Mouse (Mus musculus) neural tube, embryonic 15.5 days (tissue): Measurements from ENCODE around the gene Mapk8. TPM values are rescaled to one million over a fixed set of nuclear protein-coding genes. Genes with fewer than 3 reads are reported as not detected.
"Not testable (repeated sequence)": the region's sequence is repeated elsewhere in the genome, so short reads cannot be mapped to it uniquely, and the experiment has no call there.

Experiments used
- ATAC-seq: fragments of 200-750 bp; cut with Nextera tagmentation; 2 replicates; pipeline ENCODE4 v1.8.0; 2017; ENCODE audit warnings: mild to moderate bottlenecking, moderate TSS enrichment, moderate library complexity; ENCODE audit not compliant: low FRiP score
- H3K27ac ChIP-seq: fragments of 300-500 bp; sonication (generic); replicated peaks from 2 replicates; pipeline ENCODE4 v1.5.1; 2015; ENCODE audit warnings: mild to moderate bottlenecking, inconsistent platforms
- H3K27me3 ChIP-seq: fragments of 300-500 bp; sonication (generic); replicated peaks from 2 replicates; pipeline ENCODE4 v1.6.1; 2015; ENCODE audit warnings: inconsistent platforms
- H3K36me3 ChIP-seq: fragments of 300-500 bp; sonication (generic); 2 replicates; pipeline ENCODE4 v1.6.1; 2015; ENCODE audit warnings: inconsistent platforms
- H3K4me1 ChIP-seq: fragments of 300-500 bp; sonication (generic); 2 replicates; pipeline ENCODE4 v1.6.1; 2015; ENCODE audit warnings: inconsistent platforms
- H3K4me2 ChIP-seq: fragments of 300-500 bp; sonication (generic); 2 replicates; pipeline ENCODE4 v1.6.1; 2015; ENCODE audit warnings: inconsistent platforms, mild to moderate bottlenecking, moderate library complexity
- H3K4me3 ChIP-seq: fragments of 300-500 bp; sonication (generic); replicated peaks from 2 replicates; pipeline ENCODE4 v1.5.1; 2015; ENCODE audit warnings: mild to moderate bottlenecking, inconsistent platforms
- H3K9ac ChIP-seq: fragments of 300-500 bp; sonication (generic); replicated peaks from 2 replicates; pipeline ENCODE4 v1.6.1; 2015; ENCODE audit warnings: mild to moderate bottlenecking, inconsistent platforms
- H3K9me3 ChIP-seq: fragments of 300-500 bp; sonication (generic); replicated peaks from 2 replicates; pipeline ENCODE4 v1.6.1; 2016; ENCODE audit warnings: inconsistent platforms
- WGBS: fragments of 180-500 bp; shearing (Covaris S2); methylation state at CpG from one replicate; pipeline ENCODE4 v1.1.7; 2015; ENCODE audit warnings: mixed read lengths; 5-methylcytosine and 5-hydroxymethylcytosine counted together
- polyA plus RNA-seq: library from polyadenylated mRNA; unstranded; fragments of >200 nt; fragmentation: Nextera tagmentation; extraction: Ambion mirVana; gene quantifications from 2 replicates; pipeline ENCODE4 v1.2.1, GENCODE M21; 2015

Mapk8 gene
- polyA plus RNA-seq, 1 experiment from 2014 or later = 32.8 TPM

DNA sequence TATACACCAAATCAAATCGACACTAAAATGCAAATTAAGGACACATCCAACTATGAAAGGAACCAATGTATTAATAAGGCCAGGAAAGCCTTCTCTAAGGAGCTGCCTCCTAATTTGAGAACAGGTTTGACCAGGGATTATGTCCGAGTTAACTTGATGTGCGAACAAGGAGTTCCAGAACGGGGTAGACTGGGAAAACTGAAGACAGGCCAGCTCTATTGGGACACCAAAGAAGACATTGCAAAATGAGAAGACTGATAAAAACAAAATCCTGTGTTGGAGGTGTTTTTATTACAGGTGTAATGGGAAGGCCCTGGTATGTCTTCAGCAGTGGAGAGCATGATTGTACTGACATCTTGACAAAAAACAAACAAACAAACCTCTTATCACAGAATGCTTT, 1.3 kb upstream of the Mapk8 start:
- no peak overlapping the region for H3K9ac ChIP-seq
- WGBS = 93% methylated on average over 4 of the region's 4 CpGs

DNA sequence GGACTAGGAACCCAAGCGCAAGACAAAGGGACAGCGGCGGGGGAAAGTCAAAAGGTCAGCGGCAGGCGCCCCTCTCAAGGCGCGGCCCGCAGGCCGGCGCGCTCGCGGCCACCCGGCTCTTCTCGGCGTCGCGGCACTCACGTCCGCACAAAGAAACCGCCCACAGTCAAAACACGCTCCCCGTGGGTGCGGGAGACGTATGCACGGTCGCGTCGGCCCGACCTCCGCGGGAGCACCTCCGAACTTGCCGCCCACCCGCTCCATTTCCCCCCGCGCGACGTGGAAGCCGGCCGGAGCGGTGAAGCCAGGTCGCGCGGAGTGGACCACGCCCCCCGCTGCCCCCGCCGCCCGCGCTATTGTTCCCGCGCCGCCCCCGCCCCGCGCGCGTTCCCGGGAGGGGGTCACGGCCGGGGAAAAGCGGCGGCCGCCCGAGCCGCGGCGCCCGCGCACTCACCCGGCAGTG, 366 bp downstream of the Mapk8 start:
- 0 out of 2 replicates have a peak, but pooled peaks cover 14% of the 10 kb centered on the region for H3K27me3 ChIP-seq
- peak overlapping the region; percentile 89 for H3K9ac ChIP-seq
- peak overlapping the region; percentile 93 for H3K27ac ChIP-seq
- H3K4me2 ChIP-seq = peak overlapping the region; percentile 61
- ATAC-seq = peak; percentile 72
- H3K36me3 ChIP-seq = no peaks in the 10 kb centered on the region
- under 1% methylated on average over 55 of the region's 72 CpGs for WGBS
- no peaks in the 10 kb centered on the region for H3K9me3 ChIP-seq
- peak overlapping the region; percentile 88 for H3K4me3 ChIP-seq
- peaks cover 22% of the 10 kb centered on the region for H3K4me1 ChIP-seq

More for the DNA sequence above, 1.3 kb upstream of the Mapk8 start:
- H3K4me3 ChIP-seq = no peak overlapping the region
- no peak overlapping the region for H3K4me2 ChIP-seq
- H3K9me3 ChIP-seq = no peaks in the 10 kb centered on the region
- H3K27me3 ChIP-seq = 0 out of 2 replicates have a peak, but pooled peaks cover 14% of the 10 kb centered on the region
- ATAC-seq = no peak
- no peaks in the 10 kb centered on the region for H3K36me3 ChIP-seq
- H3K27ac ChIP-seq = no peak overlapping the region
- H3K4me1 ChIP-seq = peaks cover 21% of the 10 kb centered on the region

DNA sequence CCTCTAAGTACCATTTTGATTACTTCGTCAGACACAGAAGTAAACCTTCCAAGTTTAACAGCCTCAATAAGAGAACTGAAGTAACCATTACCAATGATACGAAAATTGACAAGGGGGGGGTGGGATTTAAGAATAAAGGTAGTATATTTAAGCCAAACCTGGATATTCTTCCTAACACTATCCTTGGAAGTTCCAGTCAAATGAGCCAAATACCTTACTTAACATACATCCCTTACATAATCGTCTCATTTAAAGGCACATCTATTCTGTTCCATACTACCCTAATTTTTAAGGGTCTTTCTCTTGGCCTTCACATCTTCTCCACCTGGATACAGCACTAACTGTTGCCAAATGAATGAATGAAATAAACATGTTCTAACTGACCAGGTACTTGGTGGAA, 996 bp downstream of the Mapk8 start:
- no peak for ATAC-seq
- 33% methylated on average over 3 of the region's 3 CpGs for WGBS
- H3K4me1 ChIP-seq = peaks cover 22% of the 10 kb centered on the region
- H3K4me2 ChIP-seq = peak overlapping the region; percentile 61
- H3K9ac ChIP-seq = peak overlapping the region; percentile 89
- H3K27ac ChIP-seq = no peak overlapping the region; the same call in 1 of the 2 replicates
- peak overlapping the region; percentile 88 for H3K4me3 ChIP-seq
- no peaks in the 10 kb centered on the region for H3K9me3 ChIP-seq
- H3K36me3 ChIP-seq = no peaks in the 10 kb centered on the region
- 0 out of 2 replicates have a peak, but pooled peaks cover 10% of the 10 kb centered on the region for H3K27me3 ChIP-seq

DNA sequence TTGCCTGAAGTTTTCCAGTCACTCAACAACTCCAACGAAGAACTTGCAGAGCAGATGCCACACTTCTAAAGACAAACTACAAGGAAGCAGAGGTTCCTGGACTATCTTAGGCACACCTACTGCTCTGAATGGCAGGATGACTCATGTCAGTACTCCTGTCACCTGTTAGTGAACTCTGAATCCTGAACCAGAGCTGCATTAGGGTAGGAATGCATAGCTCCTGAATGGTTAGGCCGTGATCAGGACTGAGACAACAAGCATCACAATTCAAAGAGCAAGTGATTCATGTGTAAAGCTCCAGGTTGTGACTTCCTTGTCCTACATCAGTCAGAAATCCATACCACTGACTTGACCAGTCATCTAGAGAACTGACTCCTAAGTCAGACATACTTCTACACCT, 3.2 kb downstream of the Mapk8 start:
- peaks cover 22% of the 10 kb centered on the region for H3K4me1 ChIP-seq
- no peaks in the 10 kb centered on the region for H3K9me3 ChIP-seq
- H3K27ac ChIP-seq = no peak overlapping the region
- H3K27me3 ChIP-seq = 0 out of 2 replicates have a peak, but pooled peaks cover 3% of the 10 kb centered on the region
- no peak for ATAC-seq
- H3K36me3 ChIP-seq = no peaks in the 10 kb centered on the region
- no peak overlapping the region for H3K4me2 ChIP-seq
- 88% methylated on average over 2 of the region's 2 CpGs for WGBS
- H3K4me3 ChIP-seq = no peak overlapping the region
- no peak overlapping the region for H3K9ac ChIP-seq

DNA sequence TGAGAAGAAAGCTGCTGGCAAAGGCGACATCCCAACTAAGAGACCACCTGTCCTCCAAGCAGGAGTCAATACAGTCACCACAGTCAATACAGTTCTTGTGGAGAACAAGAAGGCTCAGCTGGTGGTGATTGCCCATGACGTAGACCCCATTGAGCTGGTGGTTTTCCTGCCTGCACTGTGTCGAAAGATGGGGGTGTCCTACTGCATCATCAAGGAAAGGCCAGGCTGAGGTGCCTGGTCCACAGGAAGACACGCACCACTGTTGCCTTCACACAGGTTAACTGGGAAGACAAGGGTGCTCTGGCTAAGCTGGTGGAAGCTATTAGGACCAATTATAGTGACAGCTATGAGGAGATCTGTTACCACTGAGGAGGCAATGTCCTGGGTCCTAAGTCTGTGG, 14.5 kb downstream of the Mapk8 start:
- not testable (repeated sequence) for H3K9ac ChIP-seq, H3K4me1 ChIP-seq, H3K27ac ChIP-seq, H3K27me3 ChIP-seq, H3K9me3 ChIP-seq, H3K36me3 ChIP-seq, H3K4me3 ChIP-seq, H3K4me2 ChIP-seq, ATAC-seq
- WGBS = 89% methylated on average over 4 of the region's 4 CpGs

DNA sequence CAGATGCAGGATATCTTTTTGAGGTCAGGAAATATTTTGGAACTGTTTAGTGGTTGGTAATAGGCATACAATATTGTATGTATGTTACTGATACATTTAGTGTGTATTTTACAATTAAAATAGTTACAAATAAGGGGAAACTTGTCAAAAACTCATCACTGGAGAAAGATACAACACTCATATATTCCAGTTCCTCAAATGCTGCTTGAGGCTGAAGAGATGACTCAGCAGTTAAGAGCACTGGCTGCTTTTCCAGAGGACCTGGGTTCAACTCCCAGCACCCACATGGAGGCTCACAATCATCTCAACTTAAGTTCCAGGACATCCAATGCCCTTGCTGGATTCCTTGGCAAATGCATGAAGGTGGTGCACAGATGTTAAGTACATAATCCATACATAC, 22.8 kb downstream of the Mapk8 start:
- ATAC-seq = no peak
- no peaks in the 10 kb centered on the region for H3K4me1 ChIP-seq
- no peak overlapping the region for H3K4me3 ChIP-seq
- no peaks in the 10 kb centered on the region for H3K27me3 ChIP-seq
- no peak overlapping the region for H3K4me2 ChIP-seq
- H3K36me3 ChIP-seq = no peaks in the 10 kb centered on the region
- H3K9me3 ChIP-seq = no peaks in the 10 kb centered on the region
- no peak overlapping the region for H3K27ac ChIP-seq
- H3K9ac ChIP-seq = no peak overlapping the region

DNA sequence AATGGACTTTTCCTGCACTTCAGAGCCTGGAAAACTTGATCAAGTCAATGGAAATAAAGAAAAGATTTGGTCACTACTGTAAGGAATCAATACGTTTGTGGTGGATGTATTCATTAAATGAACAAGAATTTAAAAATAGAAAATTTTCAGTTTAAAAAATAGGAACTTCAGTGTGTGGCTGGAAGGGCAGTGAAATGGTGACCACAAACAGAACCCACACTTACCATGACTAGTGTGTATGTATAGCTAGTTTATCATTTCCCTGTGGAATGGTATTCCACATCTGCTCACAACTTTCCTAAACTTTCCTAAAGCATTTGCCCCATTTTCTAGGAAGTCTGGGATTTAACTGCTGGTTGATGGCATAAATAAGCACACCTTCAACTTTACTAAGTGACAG, 24.0 kb downstream of the Mapk8 start:
- Histone ChIP-seq H3K9ac (no peak overlapping the region), H3K9me3 (no peaks in the 10 kb centered on the region), H3K4me3 (no peak overlapping the region), H3K27me3 (no peaks in the 10 kb centered on the region), H3K27ac (no peak overlapping the region), H3K4me2 (no peak overlapping the region), H3K36me3 (no peaks in the 10 kb centered on the region), H3K4me1 (no peaks in the 10 kb centered on the region)
- 96% methylated on average over 1 of the region's 1 CpGs for WGBS
- no peak for ATAC-seq

DNA sequence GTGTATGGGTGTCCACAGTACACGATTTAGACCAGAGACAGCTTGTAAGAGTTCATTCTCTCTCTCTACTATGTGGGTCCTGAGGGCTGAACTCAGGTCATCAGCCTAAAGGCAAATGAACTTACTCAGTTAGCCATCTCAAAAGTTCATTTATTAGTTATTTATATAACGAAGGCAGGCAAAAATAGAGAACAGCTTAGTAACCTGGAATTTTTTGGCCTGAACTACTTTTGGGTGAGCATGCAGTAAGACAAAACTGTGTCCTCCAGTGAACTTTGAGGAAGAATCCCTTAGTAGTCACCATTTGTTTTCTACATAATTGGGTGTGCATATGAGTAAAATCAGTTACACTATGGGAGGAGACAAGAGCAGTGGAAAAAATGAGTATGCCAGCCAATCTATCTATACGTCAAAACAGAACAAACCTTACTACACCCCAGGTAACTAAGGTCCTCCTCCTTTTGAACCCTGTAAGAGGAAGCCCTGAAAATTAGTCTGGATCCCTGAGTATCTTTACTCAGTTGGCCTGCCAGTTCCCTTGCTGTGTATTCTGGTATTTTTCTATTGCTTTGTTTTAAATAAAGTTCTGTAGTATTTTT, 28.5 kb downstream of the Mapk8 start:
- H3K9ac ChIP-seq = no peak overlapping the region
- no peak overlapping the region for H3K4me2 ChIP-seq
- no peaks in the 10 kb centered on the region for H3K9me3 ChIP-seq
- no peaks in the 10 kb centered on the region for H3K36me3 ChIP-seq
- H3K4me3 ChIP-seq = no peak overlapping the region
- ATAC-seq = no peak
- no peaks in the 10 kb centered on the region for H3K27me3 ChIP-seq
- no peak overlapping the region for H3K27ac ChIP-seq
- H3K4me1 ChIP-seq = no peaks in the 10 kb centered on the region
- WGBS = 97% methylated on average over 3 of the region's 3 CpGs

DNA sequence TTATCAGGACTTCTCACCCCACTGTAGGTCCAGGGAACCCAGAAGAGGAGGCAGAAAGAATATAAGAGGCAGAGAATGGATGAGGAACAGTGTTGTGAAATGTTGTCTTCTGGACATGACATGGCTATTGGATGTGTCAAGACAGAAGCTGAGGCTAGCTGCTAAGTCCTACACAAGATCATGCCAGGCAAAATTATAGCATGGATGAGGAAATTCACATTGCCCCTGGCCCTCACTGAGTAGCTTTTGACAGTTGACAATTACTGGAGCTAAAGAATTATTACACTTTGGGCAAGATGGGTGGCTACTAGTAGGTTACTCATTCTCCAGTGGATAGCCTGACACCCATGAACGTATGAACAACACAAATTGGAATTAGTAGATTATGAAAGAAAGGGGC, 31.2 kb downstream of the Mapk8 start:
- H3K9me3 ChIP-seq = no peaks in the 10 kb centered on the region
- H3K4me1 ChIP-seq = no peaks in the 10 kb centered on the region
- H3K27ac ChIP-seq = no peak overlapping the region
- H3K36me3 ChIP-seq = no peaks in the 10 kb centered on the region
- H3K27me3 ChIP-seq = no peaks in the 10 kb centered on the region
- no peak overlapping the region for H3K4me2 ChIP-seq
- no peak for ATAC-seq
- WGBS = 86% methylated on average over 1 of the region's 1 CpGs
- no peak overlapping the region for H3K9ac ChIP-seq
- H3K4me3 ChIP-seq = no peak overlapping the region

DNA sequence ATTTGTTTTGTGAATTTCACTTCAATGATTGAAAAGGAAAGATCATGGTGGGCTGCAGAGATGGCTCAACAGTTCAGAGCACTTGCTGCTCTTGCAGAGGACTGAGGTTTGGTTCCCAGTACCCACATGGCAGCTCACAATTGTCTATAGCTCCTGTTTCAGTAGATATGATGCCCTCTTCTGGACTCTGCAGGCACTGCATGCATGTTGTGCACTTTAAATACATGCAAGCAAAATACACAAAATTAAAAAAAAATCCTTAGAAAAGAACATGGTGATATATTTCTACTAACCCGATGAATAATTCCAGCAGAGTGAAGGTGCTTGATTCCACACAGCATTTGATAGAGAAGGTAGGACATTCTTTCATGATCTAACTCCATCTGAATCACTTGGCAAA, 44.6 kb downstream of the Mapk8 start:
- ATAC-seq = no peak
- Histone ChIP-seq H3K9me3 (no peaks in the 10 kb centered on the region), H3K4me3 (no peak overlapping the region), H3K4me2 (no peak overlapping the region), H3K9ac (no peak overlapping the region), H3K36me3 (peaks cover 7% of the 10 kb centered on the region), H3K4me1 (no peaks in the 10 kb centered on the region), H3K27ac (no peak overlapping the region), H3K27me3 (no peaks in the 10 kb centered on the region)
- 95% methylated on average over 1 of the region's 1 CpGs for WGBS

DNA sequence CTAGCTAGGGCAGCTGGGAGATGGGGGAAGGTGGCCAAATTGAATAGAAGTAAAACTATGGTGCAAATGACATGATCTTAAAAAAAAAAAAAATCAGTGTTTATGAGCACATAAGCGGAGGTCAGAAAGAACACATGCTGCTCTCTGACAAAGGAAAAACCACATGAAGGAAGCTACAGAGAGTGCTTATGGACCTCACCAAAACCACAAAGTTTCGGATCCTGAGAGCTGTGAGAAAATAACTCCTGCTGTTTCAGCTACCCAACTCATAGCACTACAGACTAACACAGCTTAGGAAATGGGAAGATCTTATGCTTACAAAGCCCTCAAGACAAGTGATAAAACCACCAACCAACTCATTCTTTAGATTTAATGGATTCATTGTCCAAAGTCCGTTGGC, 46.9 kb downstream of the Mapk8 start:
- no peaks in the 10 kb centered on the region for H3K9me3 ChIP-seq
- no peaks in the 10 kb centered on the region for H3K27me3 ChIP-seq
- no peak overlapping the region for H3K4me2 ChIP-seq
- no peak for ATAC-seq
- 84% methylated on average over 3 of the region's 3 CpGs for WGBS
- H3K4me1 ChIP-seq = no peaks in the 10 kb centered on the region
- H3K36me3 ChIP-seq = peaks cover 7% of the 10 kb centered on the region
- no peak overlapping the region for H3K4me3 ChIP-seq
- no peak overlapping the region for H3K9ac ChIP-seq
- no peak overlapping the region for H3K27ac ChIP-seq

DNA sequence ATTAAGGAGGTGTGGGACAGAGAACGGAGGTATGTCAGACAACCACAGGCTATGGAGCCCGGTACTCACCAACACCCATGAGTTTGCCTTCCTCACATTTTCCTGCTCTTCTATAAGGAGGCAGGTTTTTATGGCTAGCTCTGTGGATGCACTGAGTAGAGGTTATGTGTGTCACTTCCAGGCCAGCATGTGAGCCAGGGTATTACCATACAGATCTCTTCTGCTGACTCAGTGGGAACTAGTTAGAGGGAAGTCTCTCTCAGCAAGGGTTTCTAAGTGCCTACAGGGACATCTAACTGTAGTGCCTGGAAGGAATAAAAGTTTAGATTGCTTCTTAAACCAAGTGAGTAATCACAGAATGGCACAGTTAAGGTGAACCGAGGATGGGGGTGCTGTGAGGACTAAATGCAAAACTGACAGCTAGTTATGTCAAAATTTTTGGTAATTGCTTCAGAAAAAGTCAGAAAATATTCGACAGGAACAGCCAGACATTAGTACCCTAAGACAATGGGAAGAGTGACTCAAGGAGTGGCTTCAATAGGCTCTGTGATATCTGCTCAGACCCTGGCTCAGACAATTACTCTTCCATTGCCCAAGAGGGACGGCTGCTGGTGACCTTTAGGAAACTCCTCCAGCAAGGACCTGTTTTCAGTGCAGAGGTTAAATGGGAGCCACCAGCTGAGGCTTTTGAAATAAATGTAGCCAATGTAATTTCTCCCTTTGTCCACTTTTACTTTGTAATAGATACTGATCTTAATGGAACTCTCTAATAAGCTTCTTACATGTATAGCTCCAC, 48.7 kb downstream of the Mapk8 start:
- H3K9ac ChIP-seq = no peak overlapping the region

More for the DNA sequence above, 48.7 kb downstream of the Mapk8 start:
- Histone ChIP-seq H3K4me3 (no peak overlapping the region), H3K27me3 (no peaks in the 10 kb centered on the region), H3K27ac (no peak overlapping the region), H3K36me3 (peaks cover 7% of the 10 kb centered on the region), H3K4me1 (no peaks in the 10 kb centered on the region), H3K4me2 (no peak overlapping the region), H3K9me3 (no peaks in the 10 kb centered on the region)
- ATAC-seq = no peak
- WGBS = 81% methylated on average over 5 of the region's 5 CpGs
